In genomic region chr6:51470311-51471178, GRCm38 (mm10) we compare ENCODE assay signal across 8 mouse cellular contexts. TPM values are rescaled to one million over a fixed set of nuclear protein-coding genes. Genes with fewer than 3 reads are reported as not detected.
DNase-seq lines count a peak whose midpoint lies in the region; ATAC-seq and TF ChIP-seq lines count a peak whose summit lies in the region.

Gene Cbx3 (plus strand): TSS chr6:51470360.

- H3K4me3 ChIP-seq in hindbrain, embryonic 12.5 days: peak within 1 kb of the TSS; percentile 93

- peak within 1 kb of the TSS; percentile 100 for H3K9ac ChIP-seq in hindbrain, embryonic 12.5 days

- peak within 1 kb of the TSS; percentile 68 for H3K4me2 ChIP-seq in hindbrain, embryonic 12.5 days (replicated peaks)

- CTCF ChIA-PET in Patski (lab: Charles Lee): no interaction called here

- peaks cover 41% of the 10 kb centered on the region for H3K4me1 ChIP-seq in hindbrain, embryonic 12.5 days

- H3K27me3 ChIP-seq in Patski: no peaks in the 10 kb centered on the region
- no peaks in the 10 kb centered on the region for H3K27me3 ChIP-seq in hindbrain, embryonic 12.5 days

- DNase-seq in Patski (ENCODE audit: low read depth, low spot score): no peak
- DNase-seq in cerebellum, postnatal 10 days: peak; percentile 94 to 95
- DNase-seq in frontal cortex, postnatal 14 days (ENCODE audit: low spot score in 2 of 2): peak; percentile 70 to 71
- peak; percentile 70 for DNase-seq in left cerebral cortex, adult 11 months (ENCODE audit: low spot score)
- peak; percentile 89 for DNase-seq in lung, postnatal 36 days
- DNase-seq in right cerebral cortex, adult 18-20 months: peak; percentile 85
- DNase-seq in urinary bladder, adult 2 months (ENCODE audit: low spot score): peak; percentile 72

- no peak for TF ChIP-seq CTCF in Patski (IDR thresholded peaks at IDR 0.05)

- peaks cover 34% of the 10 kb centered on the region for H3K36me3 ChIP-seq in hindbrain, embryonic 12.5 days

- peak; percentile 63 for ATAC-seq in Patski
- peak; percentile 85 for ATAC-seq in hindbrain, embryonic 12.5 days (ENCODE audit: low FRiP score)

- WGBS in hindbrain, embryonic 12.5 days: under 1% methylated on average over 85 of the region's 99 CpGs

- in situ Hi-C loops in Patski (cut with MboI; ENCODE audit: low pct_unique_long_range_greater_than_20kb): loop anchor here (5.0 kb wide), 2 partner anchors 97 to 752 kb away; partner anchors contain the start of gene Hoxa7

- H3K27ac ChIP-seq in hindbrain, embryonic 12.5 days: peak within 1 kb of the TSS; percentile 100

- no peaks in the 10 kb centered on the region for H3K9me3 ChIP-seq in hindbrain, embryonic 12.5 days (replicated peaks)

- POLR2A ChIA-PET in Patski (lab: Charles Lee): interaction anchor here (1.0 to 1.8 kb wide), 8 partner anchors 8 to 770 kb away, joined by 3 to 7 read pairs (median 4); partner anchors contain the start of gene Hoxa10

RNA-seq across cellular contexts. Expression of gene Cbx3, which starts in this region (rescaled TPM):
- 156 TPM for polyA plus RNA-seq in Patski (2021)
- polyA plus RNA-seq in hindbrain, embryonic 12.5 days (2016; fragmentation: Nextera tagmentation; extraction: Ambion mirVana): 559 and 584 TPM in 2 replicates
- 67.3 and 76.3 TPM in 2 replicates for polyA plus RNA-seq in urinary bladder, adult 2 months (2012; rRNA removed)
